Mouse (Mus musculus) heart, adult 9 months (tissue): ENCODE measurements around the gene Baiap3.

Experiments
- DNase-seq, 2 experiments: peaks; one replicate each; pipeline ENCODE4 v3.0.0; 2022; ENCODE audit warnings: low spot score in 2 of 2

Gene Baiap3

DNA sequence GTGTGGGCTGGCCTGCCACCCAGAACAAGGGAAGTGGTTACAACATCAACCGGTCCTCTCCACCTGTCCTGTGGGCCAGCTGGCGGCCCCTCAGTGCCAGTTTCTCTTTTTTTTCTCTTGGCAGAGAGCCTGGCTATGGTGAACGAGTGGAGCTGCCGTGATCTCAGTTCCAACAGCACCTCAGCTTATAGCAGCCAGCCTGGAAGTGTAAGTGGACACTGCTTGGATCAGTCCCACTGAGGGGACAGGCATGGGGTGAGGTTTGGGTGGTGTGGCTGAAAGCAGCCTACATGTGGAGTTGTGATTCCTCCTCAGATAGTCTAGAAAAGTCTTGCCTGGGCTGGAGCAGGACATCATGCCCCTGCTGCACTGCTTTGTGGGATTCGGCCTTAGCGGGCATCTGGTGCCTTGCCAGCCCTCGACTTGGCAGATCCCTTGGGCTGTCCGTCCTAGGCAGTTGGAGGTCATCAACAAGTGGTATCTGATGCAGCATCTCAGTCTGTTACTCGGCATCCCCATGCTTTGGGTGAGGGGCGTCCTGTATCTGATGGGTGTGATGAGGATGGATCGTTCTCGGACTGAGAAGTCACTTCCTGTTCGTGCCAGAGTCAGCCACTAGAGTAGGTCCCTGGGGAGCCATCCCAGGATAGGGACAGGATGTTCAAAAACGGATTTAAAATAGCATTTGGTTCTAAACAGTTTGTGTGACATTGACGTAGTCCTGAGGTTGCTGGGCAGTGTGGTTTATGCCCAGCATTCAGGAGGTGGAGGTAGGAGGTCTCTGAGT lies 45.3 kb downstream of the Baiap3 start:
- DNase-seq: peak; percentile 35 to 55

- DNase-seq: no peak
These were observed 46.2 kb downstream of the Baiap3 start for GRCm38 (mm10) chr17:25210006-25210405.

GRCm38 (mm10) chr17:25202401-25202800 lies 53.8 kb downstream of the Baiap3 start:
- no peak for DNase-seq
